Mouse (Mus musculus) brain, embryonic 14.5 days (tissue): ENCODE data around the gene Oat. TPM values are rescaled to one million over a fixed set of nuclear protein-coding genes. Genes with fewer than 3 reads are reported as not detected.

Experiments
- DNase-seq: peaks from one replicate; pipeline ENCODE4 v3.0.0-alpha.2; 2011; ENCODE audit warnings: low read depth
- CTCF ChIP-seq: fragments of 200-500 bp; IDR thresholded peaks from 2 replicates; pipeline ENCODE4 v1.5.1; 2012; ENCODE audit warnings: inconsistent platforms, mild to moderate bottlenecking, moderate library complexity, borderline replicate concordance; ENCODE audit not compliant: insufficient read depth, insufficient read length; ENCODE audit errors: extremely low read depth
- POLR2A ChIP-seq: fragments of 200-500 bp; IDR thresholded peaks from 2 replicates; pipeline ENCODE4 v1.6.1; 2012; ENCODE audit warnings: mild to moderate bottlenecking, inconsistent platforms, borderline replicate concordance; ENCODE audit not compliant: poor library complexity, insufficient read depth, insufficient read length, severe bottlenecking; ENCODE audit errors: extremely low read depth
- polyA plus RNA-seq: library from polyadenylated mRNA; depleted of rRNA; stranded (reverse); fragments of >200 nt; gene quantifications from 2 replicates; pipeline ENCODE4 v1.2.3, GENCODE M21; 2012; rRNA removed

Gene Oat
- polyA plus RNA-seq, 1 experiment, result 59.2 TPM

DNA sequence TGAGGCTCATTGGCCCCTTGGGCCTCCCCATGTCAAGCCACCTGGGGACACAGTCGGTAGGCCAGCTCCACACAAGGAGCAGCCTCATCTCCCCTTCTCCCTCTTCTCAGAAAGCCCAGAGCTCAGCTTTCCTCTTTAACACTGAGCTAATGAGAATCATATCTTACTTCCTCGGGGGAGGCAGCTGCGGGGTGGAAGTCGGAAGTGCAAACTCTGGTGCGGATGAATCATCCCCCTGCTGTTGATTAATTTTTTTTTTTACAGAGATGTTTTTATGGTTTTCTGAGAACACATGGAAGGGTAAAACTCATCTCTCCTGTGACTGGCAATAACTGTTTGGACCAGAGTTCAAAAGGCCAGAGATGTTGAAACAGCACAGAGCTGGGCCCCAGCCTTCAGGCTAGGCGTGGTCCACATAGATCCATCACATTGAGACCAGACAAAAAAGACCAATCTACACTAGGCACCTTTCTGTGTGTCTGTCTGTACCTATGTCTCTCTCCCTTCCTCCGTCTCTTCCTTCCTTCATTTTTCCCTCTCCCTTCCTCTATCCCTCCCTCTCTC lies 62.7 kb downstream of the Oat start:
- no peak for TF ChIP-seq CTCF
- TF ChIP-seq POLR2A, result no peak

GRCm38 (mm10) chr7:132509110-132509509 lies 67.1 kb downstream of the Oat start:
- TF ChIP-seq POLR2A (no peak), CTCF (no peak)
- no peak for DNase-seq

More for the DNA sequence above, 62.7 kb downstream of the Oat start:
- no peak for DNase-seq

Other genes with a start within 250 kb of the Oat start
- gene Nkx1-2, start 23.2 kb upstream of the Oat start, polyA plus RNA-seq, result 0.43 and 0.88 TPM in 2 replicates
- gene Lhpp, start 34.2 kb upstream of the Oat start, polyA plus RNA-seq, result 27.4 and 33.8 TPM in 2 replicates
- 14.8 and 16.1 TPM in 2 replicates for gene Fam53b, start 237.5 kb upstream of the Oat start, polyA plus RNA-seq